Mouse (Mus musculus) urinary bladder, postnatal 10 days (tissue): ENCODE data around the gene Espn.

ENCODE experiments used
- DNase-seq: peaks from one replicate; pipeline ENCODE4 v3.0.0; 2022; ENCODE audit warnings: low spot score

Gene Espn

DNA sequence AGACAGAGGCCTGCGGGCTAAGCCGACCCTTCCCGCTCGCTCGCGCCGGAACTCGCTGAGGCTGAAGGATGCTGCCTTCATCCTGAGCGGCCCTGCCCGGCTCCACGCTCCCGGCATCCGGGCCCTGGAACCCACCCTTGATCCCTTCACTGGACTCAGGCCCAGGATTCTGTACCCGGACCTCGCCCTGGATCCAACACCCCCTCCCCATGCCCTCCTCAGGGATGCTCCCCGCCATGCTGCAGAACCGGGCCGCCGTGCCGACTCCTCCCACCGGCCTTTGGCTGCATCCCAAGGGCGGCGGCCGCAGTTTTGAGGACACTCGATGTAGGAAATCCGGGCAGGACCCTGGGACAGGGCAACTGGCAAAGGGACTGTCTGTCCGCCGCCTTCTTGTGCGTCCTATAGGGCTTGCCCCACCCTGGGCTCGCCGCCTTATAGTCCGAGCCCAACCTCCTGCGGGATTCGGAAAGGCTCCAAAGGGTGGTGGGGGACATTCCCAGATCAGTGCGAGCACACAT, 26.2 kb upstream of the Espn start:
- DNase-seq: no peak

- DNase-seq: peak; percentile 61
These were observed 25.6 kb upstream of the Espn start, which contains the start of gene Acot7 for GRCm38 (mm10) chr4:152177537-152178343. TSS of gene Acot7 (plus strand) at chr4:152178134.

DNA sequence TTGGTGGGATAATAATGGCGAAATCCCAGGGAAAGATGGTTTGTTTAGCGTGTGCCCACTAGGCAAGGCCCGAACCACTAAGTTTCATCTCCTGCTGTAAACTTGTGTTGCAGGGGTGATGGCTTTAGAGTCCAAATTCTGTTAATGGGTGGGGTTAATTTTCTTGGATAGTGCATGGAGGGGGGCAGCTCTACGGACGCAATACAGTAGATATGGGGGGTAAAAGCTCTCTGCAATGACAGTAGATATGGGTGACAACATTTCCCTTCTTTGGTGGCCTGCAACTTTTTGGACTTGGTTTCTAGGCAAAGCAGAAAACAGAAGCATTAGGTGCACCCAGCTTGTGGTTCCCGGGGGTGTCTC, 25.0 kb upstream of the Espn start:
- no peak for DNase-seq

DNA sequence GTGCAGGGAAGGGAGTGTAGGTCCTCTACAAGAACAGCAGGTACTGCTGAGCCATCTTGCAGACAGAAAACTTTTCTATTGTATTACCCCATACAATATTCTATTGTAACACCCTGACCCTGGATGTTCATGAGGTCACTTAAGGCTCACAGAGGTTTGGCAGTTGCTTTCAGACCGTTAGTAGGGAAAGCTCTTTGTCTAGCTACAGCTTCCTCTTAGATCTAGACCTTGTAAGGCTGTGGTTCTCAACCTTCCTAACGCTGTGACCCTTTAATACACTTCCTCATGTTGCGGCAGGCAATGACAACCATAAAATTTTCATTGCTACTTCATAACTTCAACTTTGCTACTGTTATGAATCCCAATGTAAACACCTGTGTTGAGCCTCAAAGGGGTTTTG, 24.5 kb upstream of the Espn start:
- no peak for DNase-seq

DNA sequence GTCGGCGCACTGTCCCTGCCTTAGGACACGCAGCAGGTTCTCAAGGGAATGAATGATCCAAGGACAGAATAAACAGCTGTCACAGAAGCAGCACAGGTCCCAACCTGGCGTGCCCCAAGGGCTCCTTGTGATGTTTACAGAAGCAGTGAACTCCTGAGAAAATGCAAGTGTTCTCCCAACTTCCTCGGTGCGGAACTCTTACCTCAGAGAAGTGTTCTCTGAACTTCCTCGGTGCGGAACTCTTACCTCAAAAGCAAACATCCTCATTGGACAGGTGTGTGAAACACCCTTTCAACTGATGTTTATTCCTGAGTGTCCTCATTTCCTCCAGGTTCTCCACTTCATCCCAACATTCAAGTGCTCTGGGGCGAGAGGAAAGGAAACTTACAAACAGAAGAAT, 21.8 kb upstream of the Espn start:
- DNase-seq: no peak

GRCm38 (mm10) chr4:152173041-152173440, 20.9 kb upstream of the Espn start:
- DNase-seq: no peak

GRCm38 (mm10) chr4:152171543-152171942, 19.4 kb upstream of the Espn start:
- DNase-seq: no peak

- no peak for DNase-seq
These were observed 18.1 kb upstream of the Espn start for GRCm38 (mm10) chr4:152170286-152170685.

GRCm38 (mm10) chr4:152169103-152169502, 16.9 kb upstream of the Espn start:
- no peak for DNase-seq

DNA sequence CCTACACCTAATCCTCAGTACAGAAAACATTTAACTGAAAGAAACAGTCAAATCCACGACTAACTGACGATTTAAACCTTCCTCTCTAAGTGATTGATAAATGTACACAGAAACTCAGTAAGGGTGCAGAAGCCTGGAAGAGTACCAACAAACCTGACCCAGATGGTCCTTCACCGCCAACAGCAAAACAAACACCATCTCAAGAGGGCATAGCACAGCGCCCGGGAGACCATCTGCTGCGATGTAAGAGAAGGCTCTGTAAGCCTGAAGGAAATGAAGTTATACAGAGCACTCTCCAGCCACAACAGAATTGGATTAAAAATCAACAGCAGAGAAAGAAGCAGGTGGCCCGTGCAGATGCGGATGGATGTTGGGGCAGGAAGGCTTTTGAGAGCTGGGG, 15.9 kb upstream of the Espn start:
- no peak for DNase-seq

DNA sequence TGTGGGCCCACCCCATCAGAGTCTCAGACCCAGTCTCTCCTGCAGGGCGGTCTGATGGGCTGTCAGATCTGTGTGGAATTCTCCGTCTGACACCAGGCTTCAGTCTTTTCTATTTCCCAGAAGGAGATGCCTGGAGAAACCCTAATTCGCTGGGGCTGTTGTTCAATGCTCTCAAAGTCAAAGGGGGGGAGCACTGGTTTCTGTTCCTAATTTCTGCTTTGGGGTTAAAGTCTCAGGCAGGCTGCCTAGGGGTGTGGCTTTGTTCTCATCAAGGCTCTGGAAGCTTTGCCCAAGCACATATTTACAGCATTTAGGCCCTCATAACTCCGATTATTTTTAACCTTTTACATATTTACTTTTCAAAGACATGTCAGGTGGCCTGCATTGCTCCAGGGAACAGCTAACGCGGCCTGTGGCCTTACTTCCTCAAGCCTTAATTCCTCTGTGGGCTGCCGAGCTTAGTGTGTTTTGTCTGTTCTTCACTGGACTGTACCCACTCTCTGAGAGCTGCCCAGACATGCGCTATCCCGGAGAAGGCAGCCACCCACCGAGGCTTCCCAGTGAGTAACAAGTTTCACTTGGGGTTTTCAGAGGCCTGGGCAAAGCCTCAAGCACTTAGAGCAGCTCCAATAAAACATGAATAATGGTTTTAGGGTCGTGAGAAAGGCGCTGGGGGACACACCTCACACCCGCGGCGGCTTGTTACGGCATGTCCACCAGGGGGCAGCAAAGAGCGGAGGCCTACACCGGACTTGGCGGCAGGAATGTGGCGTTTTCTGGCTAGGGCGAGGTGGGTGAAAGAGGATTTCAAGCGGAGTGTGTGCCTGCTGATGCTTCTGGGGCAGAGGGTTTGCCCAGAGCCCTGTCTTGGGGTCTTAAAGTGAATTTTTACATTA, 13.1 kb upstream of the Espn start:
- peak; percentile 52 for DNase-seq

DNA sequence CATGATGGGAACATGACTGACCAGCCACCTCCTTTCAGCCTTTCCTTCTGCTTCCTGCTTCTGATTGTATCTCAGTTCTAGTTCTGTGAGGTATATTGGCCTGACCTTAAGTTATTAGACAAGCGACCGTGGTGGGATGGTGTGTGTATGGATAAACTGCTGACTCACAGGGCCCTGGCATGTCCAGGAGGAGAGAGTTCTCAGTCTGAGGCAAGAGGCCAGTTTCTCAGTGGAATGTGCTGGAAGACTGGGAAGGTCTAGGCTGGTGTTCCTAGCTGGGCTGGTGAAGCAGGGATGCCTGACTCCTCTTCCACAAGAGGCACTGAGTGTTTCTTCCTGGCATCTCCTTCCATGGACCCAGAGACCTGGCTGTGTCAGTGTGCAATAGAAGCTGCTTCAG, 10.6 kb upstream of the Espn start:
- DNase-seq: no peak

DNA sequence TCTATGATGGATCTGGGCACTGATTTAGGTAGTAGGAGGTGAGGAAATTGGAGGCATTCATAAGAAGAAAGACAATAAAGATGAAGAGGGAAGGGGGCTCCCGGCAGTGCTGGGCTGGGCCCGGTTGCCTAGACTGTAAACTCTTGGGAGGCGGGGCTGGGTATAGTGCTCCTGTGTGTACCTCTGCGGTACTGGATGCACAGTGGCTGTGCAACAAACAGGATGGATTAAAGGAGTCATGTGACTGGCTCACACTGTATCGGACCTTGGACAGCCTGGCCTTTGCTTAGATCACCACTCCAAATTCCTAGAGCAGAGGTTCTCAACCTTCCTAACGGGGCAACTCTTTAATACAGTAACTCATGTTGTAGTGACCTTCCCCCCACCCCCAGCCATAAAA, 9.4 kb upstream of the Espn start:
- no peak for DNase-seq

- DNase-seq: no peak
These were observed 8.6 kb upstream of the Espn start for GRCm38 (mm10) chr4:152160748-152161147.

DNA sequence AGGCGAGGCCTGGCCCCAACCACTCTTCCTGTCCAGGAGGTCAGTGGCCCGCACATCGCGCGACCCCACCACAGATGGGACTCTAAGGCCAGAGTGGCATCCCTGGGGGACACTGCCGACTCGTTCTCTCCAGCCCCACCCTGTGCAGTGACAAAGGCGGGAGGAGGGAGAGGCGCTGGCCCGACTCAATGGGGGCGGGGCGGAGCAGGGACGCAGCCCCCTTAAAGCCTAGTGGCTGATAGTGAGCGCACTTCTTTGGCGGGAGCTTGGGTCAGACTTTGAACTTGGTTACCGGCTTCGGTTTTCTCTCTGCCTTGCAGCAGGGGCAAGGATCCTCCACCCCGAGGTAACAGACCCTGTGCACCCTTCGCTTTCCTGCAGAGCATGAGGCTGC, 7.1 kb upstream of the Espn start:
- DNase-seq: no peak

- DNase-seq: no peak
These were observed 6.6 kb upstream of the Espn start, which contains the start of gene Hes2 for GRCm38 (mm10) chr4:152158585-152159284. TSS of gene Hes2 (plus strand) at chr4:152158867.

DNA sequence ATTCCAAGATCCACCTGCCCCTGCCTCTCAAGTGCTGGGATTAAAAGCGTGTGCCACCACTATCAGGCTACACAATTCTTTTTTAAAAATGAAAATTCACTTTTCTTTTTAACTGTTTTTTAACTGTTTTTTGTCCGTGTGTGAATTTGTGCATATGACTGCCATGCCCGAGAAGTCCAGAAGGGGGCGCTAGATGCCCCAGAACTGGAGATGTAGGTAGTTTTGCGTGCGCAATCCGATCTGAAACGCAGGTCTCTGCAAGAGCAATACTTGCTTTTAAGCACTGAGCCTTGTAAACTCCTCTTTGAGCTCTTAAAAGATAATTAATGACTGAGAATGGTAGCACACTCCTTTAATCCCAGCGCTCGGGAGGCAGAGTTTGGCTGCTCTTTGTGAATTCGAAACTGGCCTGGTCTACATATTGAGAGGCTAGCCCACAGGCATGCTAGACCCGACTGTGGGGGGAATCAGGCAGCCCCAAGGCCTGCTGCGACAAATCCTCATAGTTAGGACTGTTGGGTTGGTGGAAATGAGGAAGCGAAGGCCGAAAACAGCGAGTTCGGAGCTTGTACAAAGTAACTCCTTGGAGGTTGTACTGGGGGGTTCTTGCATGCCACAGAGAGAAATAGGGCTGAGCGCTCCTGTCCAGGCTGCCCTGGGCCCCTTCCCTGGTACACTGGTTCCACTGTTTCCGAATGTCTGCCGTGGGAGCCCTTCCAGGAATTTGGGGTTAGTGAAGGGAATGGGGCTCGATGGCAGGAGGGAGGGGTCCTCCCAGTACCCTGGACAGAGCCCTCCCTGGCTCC, 5.8 kb upstream of the Espn start:
- no peak for DNase-seq

- DNase-seq: no peak
These were observed 2.8 kb upstream of the Espn start for GRCm38 (mm10) chr4:152155019-152155418.

DNA sequence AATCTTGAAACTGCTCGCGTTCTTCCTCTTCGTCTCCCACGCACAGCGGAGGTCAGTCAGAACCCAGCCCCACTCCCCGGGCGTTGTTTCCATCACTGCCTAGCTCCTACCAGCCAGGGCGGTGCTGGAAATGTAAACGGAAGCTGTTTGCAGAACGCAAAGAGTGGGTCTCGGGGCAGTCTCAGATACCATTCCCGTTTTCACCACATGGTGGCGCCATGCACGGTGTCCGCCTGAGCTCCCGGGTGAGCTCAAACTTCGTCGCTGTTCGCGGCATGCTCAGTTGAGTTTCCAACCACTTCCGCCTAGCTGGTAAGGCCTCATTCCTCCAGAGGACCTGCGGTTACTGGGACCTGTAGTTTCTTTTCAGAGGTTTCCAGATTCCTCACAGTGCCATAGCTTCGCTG, 1.6 kb upstream of the Espn start:
- peak; percentile 59 for DNase-seq

DNA sequence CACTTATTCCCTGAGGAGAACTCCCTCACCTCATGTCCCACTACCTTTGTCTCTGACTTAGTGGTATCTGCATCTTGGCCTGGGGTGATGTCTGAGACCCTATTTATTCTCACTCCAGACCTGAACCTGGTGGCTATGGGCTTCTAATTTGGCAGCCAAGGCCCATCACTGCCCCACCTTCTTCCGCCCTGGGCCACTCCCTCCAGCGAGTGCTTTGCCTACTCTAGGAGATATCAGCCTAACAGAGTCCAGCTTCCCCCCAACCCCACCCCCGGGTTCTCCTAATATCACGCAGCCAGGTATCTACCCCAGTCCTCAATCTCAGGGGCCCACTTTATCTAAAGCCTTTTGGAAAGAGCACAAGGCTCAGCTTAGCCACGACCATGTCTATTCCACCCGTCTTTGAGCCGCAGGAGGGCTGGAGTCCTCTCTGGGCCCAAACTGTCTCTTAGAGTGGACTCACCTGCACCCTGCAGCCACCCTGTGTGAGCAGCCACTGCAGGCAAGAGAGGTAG, 663 bp downstream of the Espn start:
- no peak for DNase-seq

- DNase-seq: no peak
These were observed 1.6 kb downstream of the Espn start for GRCm38 (mm10) chr4:152150546-152150945.
